Mouse (Mus musculus) forebrain, embryonic 11.5 days (tissue): Measurements from ENCODE around the gene Igf2bp3. TPM values are rescaled to one million over a fixed set of nuclear protein-coding genes. Genes with fewer than 3 reads are reported as not detected.
"Not testable (repeated sequence)": the region's sequence is repeated elsewhere in the genome, so short reads cannot be mapped to it uniquely, and the experiment has no call there.

Experiments used
- ATAC-seq: fragments of 200-750 bp; cut with Nextera tagmentation; replicated peaks from 2 replicates; pipeline ENCODE4 v1.8.0; 2017; ENCODE audit warnings: moderate TSS enrichment; ENCODE audit not compliant: low FRiP score
- DNase-seq: peaks from one replicate; pipeline ENCODE4 v3.0.0-alpha.2; 2017; ENCODE audit warnings: low spot score
- H3K27ac ChIP-seq: fragments of 300-500 bp; sonication (generic); 2 replicates; pipeline ENCODE4 v1.5.1; 2014; ENCODE audit warnings: low read depth, low read length
- H3K27me3 ChIP-seq: fragments of 300-500 bp; sonication (generic); 2 replicates; pipeline ENCODE4 v1.6.1; 2014; ENCODE audit warnings: mild to moderate bottlenecking, low read length, mixed read lengths; ENCODE audit not compliant: control insufficient read depth, insufficient read depth
- H3K36me3 ChIP-seq: fragments of 300-500 bp; sonication (generic); 2 replicates; pipeline ENCODE4 v1.6.1; 2014; ENCODE audit warnings: mild to moderate bottlenecking, low read length, moderate library complexity, mixed read lengths; ENCODE audit not compliant: control insufficient read depth, insufficient read depth
- H3K4me1 ChIP-seq: fragments of 300-500 bp; sonication (generic); replicated peaks from 2 replicates; pipeline ENCODE4 v1.6.1; 2014; ENCODE audit warnings: low read length, mixed read lengths; ENCODE audit not compliant: control insufficient read depth, insufficient read depth
- H3K4me2 ChIP-seq: fragments of 300-500 bp; sonication (generic); 2 replicates; pipeline ENCODE4 v1.6.1; 2014; ENCODE audit warnings: low read depth, mild to moderate bottlenecking, low read length, moderate library complexity, mixed read lengths; ENCODE audit not compliant: severe bottlenecking
- H3K4me3 ChIP-seq: fragments of 300-500 bp; sonication (generic); 2 replicates; pipeline ENCODE4 v1.5.1; 2014; ENCODE audit warnings: low read depth, low read length
- H3K9ac ChIP-seq: fragments of 300-500 bp; sonication (generic); 2 replicates; pipeline ENCODE4 v1.6.1; 2014; ENCODE audit warnings: low read length
- H3K9me3 ChIP-seq: fragments of 300-500 bp; sonication (generic); 2 replicates; pipeline ENCODE4 v1.6.1; 2016; ENCODE audit warnings: low read length, mixed read lengths; ENCODE audit not compliant: control insufficient read depth
- WGBS: fragments of 180-500 bp; shearing (Covaris S2); extraction: QIAGEN DNeasy Blood & Tissue Kit; methylation state at CpG from one replicate; pipeline ENCODE4 v1.1.7; 2014; 5-methylcytosine and 5-hydroxymethylcytosine counted together
- polyA plus RNA-seq: library from polyadenylated mRNA; unstranded; fragments of >200 nt; fragmentation: Nextera tagmentation; extraction: Ambion mirVana; gene quantifications from 2 replicates; pipeline ENCODE4 v1.2.1, GENCODE M21; 2014

The Igf2bp3 gene
- 121 and 132 TPM in 2 replicates for polyA plus RNA-seq

GRCm38 (mm10) chr6:49214928-49215747 is at the start of gene Igf2bp3:
Gene Igf2bp3, minus strand, starts transcription at chr6:49214957.
- Histone ChIP-seq H3K27ac (peak within 1 kb of the TSS; percentile 99), H3K27me3 (no peaks in the 10 kb centered on the region), H3K9me3 (no peaks in the 10 kb centered on the region), H3K4me3 (peak within 1 kb of the TSS; percentile 96), H3K36me3 (no peaks in the 10 kb centered on the region), H3K4me1 (peaks cover 15% of the 10 kb centered on the region), H3K4me2 (peak within 1 kb of the TSS; percentile 96), H3K9ac (peak within 1 kb of the TSS; percentile 94)
- WGBS = under 1% methylated on average over 64 of the region's 68 CpGs
- DNase-seq (peak; percentile 99), ATAC-seq (peak; percentile 78)

GRCm38 (mm10) chr6:49264446-49264845 is 49.7 kb upstream of the Igf2bp3 start:
- not testable (repeated sequence) for H3K9me3 ChIP-seq, H3K27me3 ChIP-seq, ATAC-seq, H3K36me3 ChIP-seq, H3K4me2 ChIP-seq, H3K4me3 ChIP-seq, DNase-seq, H3K4me1 ChIP-seq
- Histone ChIP-seq H3K27ac (peak overlapping the region; percentile 94), H3K9ac (peak overlapping the region; percentile 99; the same call in 1 of the 2 replicates)
- 92% methylated on average over 7 of the region's 7 CpGs for WGBS

DNA sequence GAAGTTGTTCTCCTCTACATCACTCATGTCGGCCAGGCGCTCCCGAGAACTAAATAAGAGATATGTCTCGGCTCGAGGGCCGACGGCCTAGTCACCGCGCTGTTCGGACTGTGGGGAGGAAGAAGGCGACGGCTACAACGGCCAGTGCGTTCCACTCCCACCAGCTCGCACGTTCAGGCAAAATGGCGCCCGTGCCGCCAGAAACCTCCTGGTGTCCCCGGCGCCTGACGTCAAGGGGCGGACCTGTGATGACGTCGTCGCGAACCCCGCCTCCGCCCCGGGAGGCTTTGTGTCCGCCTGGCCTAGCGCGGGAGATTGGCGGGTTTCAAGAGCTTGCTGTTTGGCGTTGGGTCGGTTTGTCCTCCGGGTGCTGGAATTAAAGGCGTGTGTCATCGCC is 49.1 kb upstream of the Igf2bp3 start, which contains the start of gene Tra2a:
Gene Tra2a (minus strand): TSS at position 187 of the 397 bp plus-strand sequence.
- Histone ChIP-seq H3K4me2 (peak within 1 kb of the TSS; percentile 78), H3K4me1 (peaks cover 6% of the 10 kb centered on the region), H3K4me3 (peak within 1 kb of the TSS; percentile 100), H3K27ac (peak within 1 kb of the TSS; percentile 94), H3K9ac (peak within 1 kb of the TSS; percentile 99), H3K36me3 (no peaks in the 10 kb centered on the region), H3K9me3 (no peaks in the 10 kb centered on the region), H3K27me3 (no peaks in the 10 kb centered on the region)
- DNase-seq = peak; percentile 99
- WGBS = under 1% methylated on average over 39 of the region's 39 CpGs
- ATAC-seq = peak; percentile 94

DNA sequence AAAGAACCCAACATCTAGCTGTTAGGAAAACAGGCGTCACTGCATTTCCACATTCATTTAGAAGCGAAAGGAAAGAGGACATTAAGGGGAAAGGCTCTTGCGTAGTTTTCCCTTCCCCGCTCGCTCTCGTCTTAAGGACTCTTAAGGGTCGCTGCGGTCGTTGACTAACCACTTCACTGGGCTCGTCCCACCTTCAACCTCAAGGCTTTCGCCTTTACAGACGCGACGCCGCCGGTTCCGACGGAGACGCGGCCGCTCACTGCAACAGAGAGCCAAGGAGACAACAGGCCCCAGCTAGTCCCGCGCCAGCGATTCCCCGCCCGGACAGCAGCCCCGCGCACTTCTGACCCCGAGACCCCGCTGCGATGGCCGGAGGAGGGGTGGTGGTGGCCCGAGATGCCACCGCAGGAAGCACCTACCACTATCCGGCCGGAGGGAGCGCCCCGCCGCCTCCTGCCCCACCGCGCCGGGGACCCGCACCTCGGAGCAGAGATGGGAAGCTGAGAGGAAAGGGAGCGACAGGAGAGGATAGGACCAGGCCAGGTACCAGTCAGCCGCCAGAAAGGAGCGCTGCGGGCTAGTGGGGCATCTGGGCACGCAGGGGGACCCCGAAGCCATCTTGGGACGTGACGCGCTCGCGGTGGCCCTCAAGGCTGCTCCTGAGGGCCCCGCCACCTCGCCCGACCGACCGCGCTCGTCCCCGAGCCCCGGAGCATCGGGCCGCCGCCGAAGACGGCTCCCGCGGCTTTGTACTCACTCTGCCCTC is 48.5 kb upstream of the Igf2bp3 start:
- Histone ChIP-seq H3K27me3 (no peaks in the 10 kb centered on the region), H3K9me3 (no peaks in the 10 kb centered on the region), H3K4me3 (peak overlapping the region; percentile 100), H3K9ac (peak overlapping the region; percentile 99), H3K4me2 (peak overlapping the region; percentile 78), H3K36me3 (no peaks in the 10 kb centered on the region), H3K27ac (peak overlapping the region; percentile 94), H3K4me1 (peaks cover 6% of the 10 kb centered on the region)
- DNase-seq (no peak), ATAC-seq (peak; percentile 74)
- WGBS = under 1% methylated on average over 71 of the region's 71 CpGs

GRCm38 (mm10) chr6:49262421-49262820 is 47.7 kb upstream of the Igf2bp3 start:
- peak; percentile 61 for DNase-seq
- peaks cover 6% of the 10 kb centered on the region for H3K4me1 ChIP-seq

DNA sequence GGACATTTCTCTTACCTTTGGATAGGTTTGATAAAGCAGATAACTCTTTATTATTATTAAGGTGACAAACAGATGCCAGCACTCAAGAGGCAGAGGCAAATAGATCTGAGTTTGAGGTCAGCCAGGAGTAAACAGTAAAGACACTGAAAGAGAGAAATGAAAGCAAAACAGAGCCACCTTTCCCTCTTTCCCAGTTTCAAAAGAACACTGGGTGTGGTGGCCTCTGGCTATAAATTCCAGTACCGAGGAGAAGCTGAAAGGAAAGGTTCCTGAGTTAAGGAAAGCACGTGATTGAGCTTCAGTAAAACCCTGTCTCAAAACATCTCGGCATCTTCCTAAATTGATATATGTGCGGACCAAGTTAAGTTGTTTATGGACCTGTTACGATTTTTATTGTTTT is 45.0 kb upstream of the Igf2bp3 start:
- no peaks in the 10 kb centered on the region for H3K9me3 ChIP-seq
- WGBS = 63% methylated on average over 5 of the region's 5 CpGs
- no peaks in the 10 kb centered on the region for H3K36me3 ChIP-seq
- no peak for DNase-seq
- H3K4me2 ChIP-seq = no peak overlapping the region
- H3K27ac ChIP-seq = no peak overlapping the region
- H3K4me1 ChIP-seq = peaks cover 6% of the 10 kb centered on the region
- no peak overlapping the region for H3K4me3 ChIP-seq
- no peaks in the 10 kb centered on the region for H3K27me3 ChIP-seq
- H3K9ac ChIP-seq = no peak overlapping the region
- ATAC-seq = no peak

More at GRCm38 (mm10) chr6:49262421-49262820, 47.7 kb upstream of the Igf2bp3 start:
- Histone ChIP-seq H3K9me3 (no peaks in the 10 kb centered on the region), H3K4me3 (peak overlapping the region; percentile 100), H3K27me3 (no peaks in the 10 kb centered on the region), H3K9ac (peak overlapping the region; percentile 99), H3K27ac (no peak overlapping the region), H3K4me2 (peak overlapping the region; percentile 78), H3K36me3 (no peaks in the 10 kb centered on the region)
- no peak for ATAC-seq
- WGBS = under 1% methylated on average over 9 of the region's 9 CpGs

- H3K36me3 ChIP-seq = no peaks in the 10 kb centered on the region
- no peaks in the 10 kb centered on the region for H3K27me3 ChIP-seq
- H3K4me2 ChIP-seq = no peak overlapping the region
- 94% methylated on average over 2 of the region's 2 CpGs for WGBS
- H3K4me1 ChIP-seq = peaks cover 6% of the 10 kb centered on the region
- no peak overlapping the region for H3K9ac ChIP-seq
- H3K27ac ChIP-seq = no peak overlapping the region
- no peak for DNase-seq
- H3K9me3 ChIP-seq = no peaks in the 10 kb centered on the region
- no peak for ATAC-seq
- no peak overlapping the region for H3K4me3 ChIP-seq
Measured at GRCm38 (mm10) chr6:49257880-49258279, 43.1 kb upstream of the Igf2bp3 start.

DNA sequence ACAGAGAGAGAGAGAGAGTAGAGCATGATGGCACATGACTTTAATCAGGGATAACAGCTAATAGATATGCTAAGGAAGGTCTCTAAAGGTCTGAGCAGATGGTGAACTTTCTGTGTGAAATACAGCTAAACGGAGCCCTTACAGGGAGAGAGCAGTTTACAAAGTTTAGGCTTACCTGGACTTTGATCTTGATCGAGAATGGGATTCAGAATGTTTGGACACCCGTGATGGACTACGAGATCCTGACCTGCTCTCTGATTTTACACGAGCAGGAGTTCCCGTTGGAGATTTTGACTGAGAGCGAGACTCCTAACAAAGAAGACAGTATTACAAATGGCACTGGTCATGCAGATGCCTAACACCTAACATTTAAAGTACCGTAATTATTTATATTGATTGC is 37.5 kb upstream of the Igf2bp3 start:
- peaks cover 3% of the 10 kb centered on the region for H3K36me3 ChIP-seq

More for the DNA sequence above, 37.5 kb upstream of the Igf2bp3 start:
- H3K27ac ChIP-seq = no peak overlapping the region
- no peak overlapping the region for H3K9ac ChIP-seq
- 96% methylated on average over 8 of the region's 8 CpGs for whole genome bisulfite sequencing
- ATAC-seq = no peak
- H3K27me3 ChIP-seq = no peaks in the 10 kb centered on the region
- no peaks in the 10 kb centered on the region for H3K9me3 ChIP-seq
- no peak overlapping the region for H3K4me3 ChIP-seq
- no peak overlapping the region for H3K4me2 ChIP-seq
- no peaks in the 10 kb centered on the region for H3K4me1 ChIP-seq
- DNase-seq = no peak
